ENCODE assay signal across 11 mouse cellular contexts in genomic region chr1:75692781-75693180, GRCm38 (mm10).
DNase-seq lines count a peak whose midpoint lies in the region; ATAC-seq lines count a peak whose summit lies in the region.
"Had no signal": no experiment of that assay in that cellular context is flagged by ENCODE, and none has a peak within 500 bp of the region (broad histone marks: within the 10 kb centered on the region; RNA-seq: fewer than 3 reads in every experiment).

No protein-coding gene starts in this region.

- DNase-seq in cerebellum, adult 9-10 months = peak; percentile 1
- DNase-seq in cerebellum, postnatal 25 days = no peak
- peak; percentile 13 for DNase-seq in left cerebral cortex, postnatal 4 days
- DNase-seq in left cerebral cortex, postnatal 14 days (ENCODE audit: low spot score in 2 of 2) = no peak
- DNase-seq in forebrain, embryonic 11.5 days (ENCODE audit: low spot score) = no peak
- no peak for DNase-seq in adrenal gland, postnatal 36 days
- DNase-seq: lung, postnatal 14 days; spleen, adult 18-20 months; thymus, postnatal 4 days had no signal

- intact Hi-C loops in left cerebral cortex, postnatal 4 days (cut with DNase I) = no loop called here
- intact Hi-C loops in left cerebral cortex, postnatal 14 days (cut with DNase I) = no loop called here

- no peaks in the 10 kb centered on the region for H3K9me3 ChIP-seq in forebrain, embryonic 11.5 days (ENCODE audit: control insufficient read depth, low read length)
- H3K9me3 ChIP-seq in stomach, embryonic 14.5 days (ENCODE audit: control insufficient read depth, low read depth, low read length) = no peaks in the 10 kb centered on the region
- no peaks in the 10 kb centered on the region for H3K9me3 ChIP-seq in liver, embryonic 12.5 days (replicated peaks)

- no peak overlapping the region for H3K27ac ChIP-seq in forebrain, embryonic 11.5 days (ENCODE audit: low read depth, low read length)
- no peak overlapping the region for H3K27ac ChIP-seq in stomach, embryonic 14.5 days (ENCODE audit: low read length)
- H3K27ac ChIP-seq in liver, embryonic 12.5 days = no peak overlapping the region

- ATAC-seq in forebrain, embryonic 11.5 days (replicated peaks; ENCODE audit: low FRiP score) = peak; percentile 75
- 0 out of 2 replicates have a peak, but pooled peaks have one; percentile 46 for ATAC-seq in stomach, embryonic 14.5 days (ENCODE audit: insufficient number of reproducible peaks, insufficient read depth, low FRiP score, low read depth)
- ATAC-seq in liver, embryonic 12.5 days = no peak

- no peaks in the 10 kb centered on the region for H3K36me3 ChIP-seq in forebrain, embryonic 11.5 days (ENCODE audit: control insufficient read depth, insufficient read depth, low read length)
- H3K36me3 ChIP-seq in stomach, embryonic 14.5 days (ENCODE audit: control insufficient read depth, insufficient read depth, low read length) = no peaks in the 10 kb centered on the region
- H3K36me3 ChIP-seq in liver, embryonic 12.5 days = no peaks in the 10 kb centered on the region

- no peak overlapping the region for H3K4me3 ChIP-seq in forebrain, embryonic 11.5 days (ENCODE audit: low read depth, low read length)
- H3K4me3 ChIP-seq in stomach, embryonic 14.5 days (ENCODE audit: low read depth, low read length) = no peak overlapping the region
- H3K4me3 ChIP-seq in liver, embryonic 12.5 days = no peak overlapping the region

- H3K9ac ChIP-seq in forebrain, embryonic 11.5 days (ENCODE audit: low read length) = no peak overlapping the region
- H3K9ac ChIP-seq in stomach, embryonic 14.5 days (replicated peaks; ENCODE audit: low read depth, low read length) = no peak overlapping the region
- no peak overlapping the region for H3K9ac ChIP-seq in liver, embryonic 12.5 days

- WGBS in forebrain, embryonic 11.5 days = 72% methylated on average over 1 of the region's 1 CpGs
- WGBS in stomach, embryonic 14.5 days = 84% methylated on average over 1 of the region's 1 CpGs
- WGBS in liver, embryonic 12.5 days (ENCODE audit: insufficient replicate concordance) = 89% methylated on average over 1 of the region's 1 CpGs

- no peak overlapping the region for H3K4me2 ChIP-seq in forebrain, embryonic 11.5 days (ENCODE audit: low read depth, low read length, severe bottlenecking)
- no peak overlapping the region for H3K4me2 ChIP-seq in stomach, embryonic 14.5 days (replicated peaks; ENCODE audit: low read depth, low read length)
- no peak overlapping the region for H3K4me2 ChIP-seq in liver, embryonic 12.5 days

- H3K27me3 ChIP-seq in forebrain, embryonic 11.5 days (ENCODE audit: control insufficient read depth, insufficient read depth, low read length) = no peaks in the 10 kb centered on the region; the same call in 1 of the 2 replicates
- no peaks in the 10 kb centered on the region for H3K27me3 ChIP-seq in stomach, embryonic 14.5 days (ENCODE audit: control insufficient read depth, insufficient read depth, low read length)
- H3K27me3 ChIP-seq in liver, embryonic 12.5 days (replicated peaks) = no peaks in the 10 kb centered on the region

- 0 out of 2 replicates have a peak, but pooled peaks cover 4% of the 10 kb centered on the region for H3K4me1 ChIP-seq in forebrain, embryonic 11.5 days (replicated peaks; ENCODE audit: control insufficient read depth, insufficient read depth, low read length)
- H3K4me1 ChIP-seq in stomach, embryonic 14.5 days (ENCODE audit: control insufficient read depth, insufficient read depth, low read length) = peaks cover 6% of the 10 kb centered on the region; the same call in 1 of the 2 replicates
- no peaks in the 10 kb centered on the region for H3K4me1 ChIP-seq in liver, embryonic 12.5 days

Comparison
In these comparisons a context has a peak if more than half of its experiments do, and no peak if none do; other contexts are left out.
1. DNase-seq: peak in cerebellum, adult 9-10 months (single experiment) and left cerebral cortex, postnatal 4 days (single experiment); none in cerebellum, postnatal 25 days (0 of 2), left cerebral cortex, postnatal 14 days (0 of 2), forebrain, embryonic 11.5 days (single experiment) and adrenal gland, postnatal 36 days (0 of 2).